Mouse (Mus musculus): ENCODE results near the gene Obscn. TPM values are rescaled to one million over a fixed set of nuclear protein-coding genes. Genes with fewer than 3 reads are reported as not detected.

Obscn gene
- total and polyA plus RNA-seq, 3 experiments = 0.09 to 0.13 (median 0.13) TPM

GRCm38 (mm10) chr11:59131348-59131919, 4.8 kb downstream of the Obscn start:
- H3K79me2 ChIP-seq (replicated peaks; ENCODE audit: control insufficient read depth, extremely low read depth, insufficient read depth, poor library complexity, severe bottlenecking) = no peaks in the 10 kb centered on the region
- TF ChIP-seq CHD2 (IDR thresholded peaks at IDR 0.05; ENCODE audit: low read length) = peak; percentile 8; the same call in 1 of the 2 replicates
- peak; percentile 34; the same call in 1 of the 2 replicates for TF ChIP-seq MEF2A (IDR thresholded peaks at IDR 0.05; ENCODE audit: borderline replicate concordance, low read depth, low read length)
- TF ChIP-seq MAX (IDR thresholded peaks at IDR 0.05; ENCODE audit: low read length) = peak; percentile 54; the same call in 1 of the 2 replicates
- TF ChIP-seq MAZ (IDR thresholded peaks at IDR 0.05; ENCODE audit: low read depth, low read length) = 0 out of 2 replicates have a peak, but pooled peaks have one; percentile 0
- no peak for TF ChIP-seq TBP (conservative IDR thresholded peaks at IDR 0.05; ENCODE audit: low read depth, low read length)
- TF ChIP-seq EP300 (IDR thresholded peaks at IDR 0.05; ENCODE audit: low read length) = peak; percentile 12; the same call in 1 of the 2 replicates
- TF ChIP-seq IRF4 (IDR thresholded peaks at IDR 0.05; ENCODE audit: low read depth, low read length) = 0 out of 2 replicates have a peak, but pooled peaks have one; percentile 46
- peak; percentile 74 for TF ChIP-seq MXI1 (IDR thresholded peaks at IDR 0.05; ENCODE audit: low read depth, low read length)
- TF ChIP-seq NRF1 (IDR thresholded peaks at IDR 0.05; ENCODE audit: low read depth, low read length) = peak; percentile 20; the same call in 1 of the 2 replicates
- no peak; the same call in 1 of the 2 replicates for TF ChIP-seq ELF1 (IDR thresholded peaks at IDR 0.05; ENCODE audit: low read depth, low read length)
- TF ChIP-seq ETS1 (conservative IDR thresholded peaks at IDR 0.05; ENCODE audit: low read depth, low read length) = peak; percentile 91
- TF ChIP-seq MAFK (IDR thresholded peaks at IDR 0.05; ENCODE audit: insufficient replicate concordance, low read length) = no peak
- TF ChIP-seq TCF12 (IDR thresholded peaks at IDR 0.05; ENCODE audit: low read depth, low read length) = peak; percentile 98
- no peak for TF ChIP-seq ZC3H11A (IDR thresholded peaks at IDR 0.05; ENCODE audit: low read depth, low read length)
- TF ChIP-seq UBTF (IDR thresholded peaks at IDR 0.05; ENCODE audit: low read depth, low read length) = peak; percentile 83; the same call in 1 of the 2 replicates
- TF ChIP-seq CTCF (conservative IDR thresholded peaks at IDR 0.05 in 1 of 2, IDR thresholded peaks at IDR 0.05 in 1 of 2; ENCODE audit: low read depth in 2 of 2, low read length in 2 of 2) = no peak
- TF ChIP-seq ZKSCAN1 (IDR thresholded peaks at IDR 0.05; ENCODE audit: borderline replicate concordance, low read depth, low read length) = no peak
- no peak for TF ChIP-seq KAT2A (IDR thresholded peaks at IDR 0.05; ENCODE audit: insufficient replicate concordance, low read length)
- TF ChIP-seq MYC (IDR thresholded peaks at IDR 0.05; ENCODE audit: low read depth, low read length) = peak; percentile 35; the same call in 1 of the 2 replicates
- no peak for TF ChIP-seq GABPA (IDR thresholded peaks at IDR 0.05; ENCODE audit: insufficient replicate concordance, low read depth, low read length)
- TF ChIP-seq BHLHE40 (IDR thresholded peaks at IDR 0.05; ENCODE audit: low read depth, low read length) = peak; percentile 90
- peak; percentile 1; the same call in 1 of the 2 replicates for TF ChIP-seq SIN3A (IDR thresholded peaks at IDR 0.05; ENCODE audit: low read length)
- TF ChIP-seq JUND (conservative IDR thresholded peaks at IDR 0.05; ENCODE audit: low read depth, low read length) = no peak
- TF ChIP-seq ZMIZ1 (IDR thresholded peaks at IDR 0.05; ENCODE audit: low read depth, low read length) = peak; percentile 50; the same call in 1 of the 2 replicates
- H3K36me3 ChIP-seq (replicated peaks in 1 of 2; ENCODE audit: control insufficient read depth in 1 of 2, insufficient read depth in 1 of 2, low read length in 1 of 2) = no peaks in the 10 kb centered on the region
- H3K4me2 ChIP-seq (ENCODE audit: insufficient read depth, low read depth, poor library complexity, severe bottlenecking) = peak overlapping the region; percentile 75
- H3K27ac ChIP-seq (ENCODE audit: insufficient read depth, low read depth) = no peak overlapping the region
- H3K9ac ChIP-seq (ENCODE audit: insufficient read depth, low read depth) = no peak overlapping the region
- peaks cover 22% of the 10 kb centered on the region for H3K27me3 ChIP-seq (replicated peaks)
- dilution Hi-C loops (cut with MboI; ENCODE audit: extremely low pct_ligation_motif_present, extremely low pct_unique_long_range_greater_than_20kb, low sequenced_read_pairs) = no loop called here
- peak overlapping the region in 1 of 3 experiments; percentile 23 for H3K4me3 ChIP-seq (replicated peaks in 1 of 3; ENCODE audit: low read depth in 2 of 3, low read length in 2 of 3, poor library complexity in 1 of 3)
- H3K9me3 ChIP-seq (replicated peaks; ENCODE audit: low read length) = peaks cover 19% of the 10 kb centered on the region
- H3K4me1 ChIP-seq (ENCODE audit: control insufficient read depth in 1 of 2, insufficient read depth in 2 of 2) = peaks cover 24 to 40% of the 10 kb centered on the region in 2 experiments
- in situ Hi-C loops (cut with MboI; ENCODE audit: low pct_ligation_motif_present, low pct_unique_long_range_greater_than_20kb, low sequenced_read_pairs) = no loop called here
- peak; percentile 84 for DNase-seq (ENCODE audit: extremely low read depth)
